Mouse (Mus musculus) urinary bladder, adult 2 months (tissue): ENCODE results near the gene Klk8. TPM values are rescaled to one million over a fixed set of nuclear protein-coding genes. Genes with fewer than 3 reads are reported as not detected.
A peak's percentile ranks its signal among the peaks of the same experiment; 100 is the strongest.

Experiments used
- DNase-seq: peaks from one replicate; pipeline ENCODE4 v3.0.0; 2022; ENCODE audit warnings: low spot score
- polyA plus RNA-seq: library from polyadenylated mRNA; depleted of rRNA; stranded (reverse); fragments of >200 nt; gene quantifications from 2 replicates; pipeline ENCODE4 v1.2.3, GENCODE M21; 2012; rRNA removed

Gene Klk8
- 8.1 and 8.9 TPM in 2 replicates for polyA plus RNA-seq

DNA sequence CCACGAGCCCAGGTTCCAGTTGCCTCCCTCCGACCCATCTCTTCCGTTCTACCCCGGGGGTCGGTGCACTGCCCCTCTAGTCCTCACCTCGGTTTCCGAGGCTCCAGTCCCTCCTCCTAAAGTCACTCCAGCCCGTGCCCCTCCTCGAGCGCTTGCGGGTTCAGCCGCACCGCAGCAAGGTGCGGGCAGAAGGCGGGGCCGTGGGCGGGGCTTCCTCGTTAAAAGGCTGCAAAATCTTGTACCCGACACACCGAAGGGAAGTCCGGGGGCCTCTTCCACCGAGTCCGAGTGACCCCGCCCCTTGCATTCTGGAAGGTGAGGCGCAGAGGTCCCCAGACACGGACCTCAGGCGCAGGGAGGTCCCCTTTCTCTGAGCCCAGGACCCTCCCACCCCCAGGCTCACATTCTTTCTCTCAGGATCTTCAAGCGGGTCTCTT lies at the start of gene Klk8:
Klk8 (plus strand) TSS at position 245 of the 437 bp plus-strand sequence.
- no peak for DNase-seq

DNA sequence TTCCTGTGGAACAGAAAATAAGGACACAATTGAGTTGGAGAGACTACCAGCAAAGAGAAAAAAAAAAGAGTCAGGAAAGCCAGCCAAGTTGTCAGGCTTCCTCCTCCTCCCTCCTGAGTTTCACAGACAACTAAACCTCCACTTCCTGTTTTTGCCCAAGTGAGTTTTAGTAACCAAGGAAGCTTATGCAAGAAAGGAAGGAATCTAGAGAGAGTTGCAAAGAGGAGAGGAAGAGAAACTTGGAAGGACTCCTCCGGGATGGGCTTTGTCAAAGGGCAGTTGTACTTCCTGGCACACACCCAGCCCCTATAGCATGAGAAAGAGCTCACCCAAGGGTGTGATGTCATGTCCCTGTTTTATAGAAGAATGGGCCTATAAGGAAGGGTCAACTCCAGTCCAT lies 49.6 kb upstream of the Klk8 start:
- DNase-seq = no peak

DNA sequence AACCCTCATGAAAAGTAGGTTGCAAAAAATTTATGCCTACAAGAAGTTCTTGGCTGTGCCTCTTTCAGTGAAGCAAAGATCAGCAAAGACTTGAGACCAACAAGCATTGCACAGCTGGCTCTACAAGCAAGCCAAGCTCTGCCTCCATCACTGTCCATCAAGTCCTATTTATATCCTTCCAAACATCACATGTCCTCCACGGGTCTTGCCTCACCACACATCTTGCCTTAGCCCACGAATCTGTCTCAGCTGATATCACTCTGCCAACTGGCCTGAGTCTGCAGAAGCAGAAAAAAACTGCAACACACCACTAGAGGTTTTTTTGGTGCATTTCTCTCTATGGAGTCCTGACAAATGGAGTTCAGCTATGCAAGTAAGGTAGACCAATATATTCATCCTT lies 44.6 kb upstream of the Klk8 start:
- DNase-seq = no peak

DNA sequence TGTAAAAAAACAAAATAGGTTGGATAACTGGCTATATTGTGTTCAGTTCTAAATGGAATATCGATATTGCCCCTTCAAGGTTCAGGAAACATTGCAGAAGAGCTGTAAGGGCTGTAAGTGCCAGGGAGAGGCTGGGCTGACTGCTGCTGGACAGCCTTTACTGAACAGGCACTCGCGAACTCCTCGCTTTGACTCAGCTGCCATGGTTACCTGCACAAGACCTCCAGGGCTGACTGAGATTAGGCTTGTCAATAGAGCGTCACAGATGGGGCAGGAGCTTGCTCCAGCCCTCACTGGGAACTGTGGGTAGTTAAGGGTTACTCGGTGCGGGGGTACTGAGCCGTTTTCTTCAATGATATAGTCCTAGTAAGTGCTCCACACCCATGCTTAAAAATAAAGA lies 30.9 kb upstream of the Klk8 start:
- no peak for DNase-seq

DNA sequence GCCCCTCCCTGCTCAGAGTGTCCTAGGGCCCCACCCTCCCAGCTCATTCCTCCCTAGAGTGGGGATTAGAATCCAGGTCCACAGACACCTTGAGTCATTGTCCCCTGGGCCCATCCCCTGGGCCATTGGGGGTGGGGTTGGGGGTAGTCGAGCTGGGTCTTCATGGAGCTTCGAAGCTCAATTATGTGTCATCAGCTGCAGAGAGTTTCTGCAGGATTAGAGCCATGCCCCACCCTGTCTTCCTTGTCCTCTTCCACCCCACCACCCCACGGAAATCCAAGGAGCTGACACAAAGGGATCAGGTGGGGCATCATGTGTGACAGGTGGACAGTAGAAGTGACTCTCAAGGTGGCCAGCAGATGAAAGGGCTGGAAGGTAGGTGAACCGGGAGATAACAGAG lies 28.8 kb upstream of the Klk8 start, which contains the start of gene Klk12:
Klk12 (plus strand) TSS at position 301 of the 400 bp plus-strand sequence.
- no peak for DNase-seq

DNA sequence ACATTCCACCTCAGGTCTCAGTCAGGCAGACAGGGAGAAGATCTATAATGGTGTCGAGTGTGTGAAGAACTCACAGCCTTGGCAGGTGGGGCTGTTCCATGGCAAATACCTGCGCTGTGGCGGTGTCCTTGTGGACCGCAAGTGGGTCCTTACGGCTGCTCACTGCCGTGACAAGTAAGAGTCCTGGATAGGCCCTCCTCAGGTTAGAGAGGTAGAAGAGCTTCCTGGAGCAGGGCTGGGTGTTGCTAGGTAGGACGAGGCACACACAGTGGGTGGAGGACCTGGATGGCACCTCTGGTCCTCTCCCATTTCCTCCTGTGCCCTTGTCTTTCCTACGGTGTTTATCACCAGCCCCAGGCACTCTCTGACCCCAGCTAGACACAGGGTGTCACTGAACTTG lies 27.7 kb upstream of the Klk8 start:
- no peak for DNase-seq

DNA sequence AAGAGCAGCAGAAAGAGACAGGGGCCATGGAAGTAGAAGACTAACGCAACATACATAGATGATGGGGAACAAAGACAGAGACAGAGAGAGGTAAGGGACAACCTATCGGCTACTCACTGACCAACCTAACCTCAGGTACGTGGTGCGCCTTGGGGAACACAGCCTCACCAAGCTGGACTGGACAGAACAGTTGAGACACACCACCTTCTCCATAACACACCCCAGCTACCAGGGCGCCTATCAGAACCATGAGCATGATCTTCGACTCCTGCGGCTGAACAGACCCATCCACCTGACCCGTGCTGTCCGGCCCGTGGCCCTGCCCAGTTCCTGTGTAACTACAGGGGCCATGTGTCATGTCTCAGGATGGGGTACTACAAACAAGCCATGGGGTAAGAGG lies 26.7 kb upstream of the Klk8 start:
- no peak for DNase-seq

DNA sequence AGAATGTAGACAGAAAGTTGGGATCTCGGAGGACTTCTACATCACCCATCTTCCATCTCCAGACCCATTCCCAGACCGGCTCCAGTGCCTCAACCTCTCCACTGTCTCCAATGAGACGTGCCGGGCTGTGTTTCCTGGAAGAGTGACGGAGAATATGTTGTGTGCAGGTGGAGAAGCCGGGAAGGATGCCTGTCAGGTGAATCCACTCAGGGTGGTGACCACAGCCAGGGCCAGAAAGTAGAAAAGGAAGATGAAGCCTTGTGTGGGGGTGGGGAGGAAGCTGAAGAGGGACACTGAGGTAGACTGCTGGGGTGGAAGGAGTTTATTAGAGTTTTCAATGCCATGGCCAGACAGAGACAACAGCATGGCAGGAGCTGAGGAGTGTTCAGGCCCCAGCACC lies 25.5 kb upstream of the Klk8 start:
- DNase-seq = no peak

DNA sequence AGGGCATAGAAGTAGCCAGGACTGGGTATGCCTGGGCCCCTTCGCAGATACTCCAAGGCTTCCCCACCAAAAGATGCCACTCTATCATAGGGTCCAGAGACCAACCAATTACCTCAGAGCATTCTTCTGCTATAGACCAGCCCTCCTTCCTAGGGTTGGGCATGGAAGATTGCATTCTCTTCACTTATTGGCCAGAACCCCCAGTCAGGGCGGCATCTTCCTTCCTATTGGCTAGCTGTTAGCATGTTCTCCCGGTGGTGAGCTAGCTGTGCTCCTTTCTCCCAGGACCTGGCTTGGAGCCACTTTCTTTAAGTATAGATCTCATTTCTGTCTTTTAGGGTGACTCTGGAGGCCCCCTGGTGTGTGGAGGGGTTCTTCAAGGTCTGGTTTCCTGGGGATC lies 24.5 kb upstream of the Klk8 start:
- DNase-seq = no peak

DNA sequence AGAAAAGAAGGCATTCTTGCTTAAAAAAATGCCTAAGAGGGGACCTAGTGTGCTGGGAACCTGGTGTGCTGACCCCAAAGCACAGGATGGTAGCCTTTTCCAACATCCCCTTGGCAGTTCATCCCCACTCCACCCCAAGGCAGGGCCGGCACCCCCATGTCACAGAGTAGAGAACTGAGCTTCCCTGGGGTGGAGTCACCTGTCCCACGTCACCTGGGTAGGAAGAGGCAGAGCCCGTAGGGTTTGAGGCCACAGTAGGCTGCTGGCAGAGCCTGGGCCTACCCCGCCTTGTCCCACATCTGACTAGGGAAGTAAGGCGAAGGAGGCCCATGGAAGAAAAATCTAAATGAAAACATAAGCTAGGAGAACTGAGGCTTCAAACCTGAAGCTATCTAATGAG lies 23.0 kb upstream of the Klk8 start, which contains the start of gene Klk11:
Klk11 (plus strand) TSS at position 241 of the 400 bp plus-strand sequence.
- no peak for DNase-seq

DNA sequence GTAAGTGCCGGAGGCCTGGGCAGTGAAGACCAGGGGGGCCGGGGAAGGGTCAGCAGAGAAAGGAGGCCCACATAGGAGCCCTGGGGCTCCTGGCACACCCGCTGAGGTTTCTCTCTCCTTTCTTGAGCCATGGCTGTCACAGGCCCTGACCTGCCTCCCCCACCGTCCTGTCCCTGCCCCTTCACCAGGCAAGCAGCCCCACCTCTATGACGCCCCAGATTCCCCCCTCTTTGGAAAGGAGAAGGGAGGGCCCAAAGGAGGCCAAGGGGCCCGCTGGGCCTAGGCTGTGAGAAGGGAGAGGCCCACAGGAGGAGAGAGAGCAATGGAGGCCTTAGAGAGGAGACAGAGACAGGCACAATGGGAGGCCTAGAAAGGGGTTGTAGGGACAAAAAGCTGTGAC lies 22.6 kb upstream of the Klk8 start:
- no peak for DNase-seq

DNA sequence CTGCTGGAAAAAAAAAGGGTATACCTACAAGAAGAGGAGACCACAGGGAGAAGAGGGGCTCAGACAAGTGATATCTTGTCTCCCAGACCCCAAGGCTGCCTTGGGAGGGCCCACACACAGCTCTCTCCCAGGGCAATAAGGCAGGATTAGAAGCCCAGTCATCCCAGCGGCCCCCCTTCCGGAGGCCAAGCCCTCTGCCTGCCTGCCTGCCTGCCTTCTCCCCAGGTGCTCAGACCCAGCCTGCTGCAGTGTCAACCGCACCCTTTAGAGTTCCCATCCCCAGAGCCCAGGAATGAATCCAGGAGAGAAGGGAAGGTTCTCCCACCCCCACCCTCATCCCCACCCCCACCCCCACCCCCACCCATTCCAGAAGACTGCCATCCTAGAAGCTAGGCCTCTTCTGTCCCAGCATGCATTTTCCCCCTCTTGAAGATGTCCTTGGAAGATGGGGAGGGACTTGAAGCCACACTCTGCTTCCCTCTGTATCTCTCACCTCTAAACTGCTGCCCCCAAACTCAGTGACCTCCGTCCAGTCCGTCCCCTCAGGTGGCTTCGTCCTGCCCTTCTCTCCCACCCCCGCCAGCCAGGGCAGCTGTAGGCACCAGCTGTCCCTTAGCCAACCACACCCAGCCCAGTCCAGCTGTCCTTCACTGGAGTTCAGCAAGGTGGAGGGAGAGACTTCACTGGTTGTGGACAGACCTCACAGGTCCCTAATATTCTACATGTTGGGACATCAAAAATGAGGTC lies 21.9 kb upstream of the Klk8 start:
- DNase-seq = no peak

DNA sequence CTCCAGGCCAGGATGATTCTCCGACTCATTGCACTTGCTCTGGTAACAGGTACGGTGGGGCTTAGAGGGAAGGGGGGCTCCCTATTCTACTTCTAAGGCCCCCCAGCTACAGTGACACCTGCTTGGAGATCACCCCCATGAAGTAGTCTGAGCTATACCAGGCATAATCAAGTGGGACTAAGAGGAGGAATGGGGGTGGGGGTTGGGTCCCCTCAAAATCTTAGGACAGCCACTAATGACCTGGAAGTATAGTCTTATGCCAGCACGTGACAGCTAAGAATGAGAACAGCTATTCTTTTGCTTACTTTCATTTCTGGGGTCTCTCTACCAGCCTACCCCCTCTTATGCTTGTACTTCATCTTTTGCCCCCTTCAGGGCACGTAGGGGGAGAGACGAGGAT lies 20.9 kb upstream of the Klk8 start:
- DNase-seq = no peak

DNA sequence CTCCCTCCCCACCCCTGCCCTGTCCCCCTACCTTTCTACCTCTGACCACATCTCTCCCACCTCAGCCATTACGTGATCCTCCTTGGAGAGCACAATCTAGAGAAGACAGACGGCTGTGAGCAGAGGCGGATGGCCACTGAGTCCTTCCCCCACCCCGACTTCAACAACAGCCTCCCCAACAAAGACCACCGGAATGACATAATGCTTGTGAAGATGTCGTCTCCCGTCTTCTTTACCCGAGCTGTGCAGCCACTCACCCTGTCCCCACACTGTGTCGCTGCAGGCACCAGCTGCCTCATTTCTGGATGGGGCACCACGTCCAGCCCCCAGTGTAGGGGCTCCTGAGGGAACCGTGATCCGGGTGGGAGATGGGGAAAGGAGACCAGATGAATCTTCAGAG lies 20.0 kb upstream of the Klk8 start:
- DNase-seq = no peak

DNA sequence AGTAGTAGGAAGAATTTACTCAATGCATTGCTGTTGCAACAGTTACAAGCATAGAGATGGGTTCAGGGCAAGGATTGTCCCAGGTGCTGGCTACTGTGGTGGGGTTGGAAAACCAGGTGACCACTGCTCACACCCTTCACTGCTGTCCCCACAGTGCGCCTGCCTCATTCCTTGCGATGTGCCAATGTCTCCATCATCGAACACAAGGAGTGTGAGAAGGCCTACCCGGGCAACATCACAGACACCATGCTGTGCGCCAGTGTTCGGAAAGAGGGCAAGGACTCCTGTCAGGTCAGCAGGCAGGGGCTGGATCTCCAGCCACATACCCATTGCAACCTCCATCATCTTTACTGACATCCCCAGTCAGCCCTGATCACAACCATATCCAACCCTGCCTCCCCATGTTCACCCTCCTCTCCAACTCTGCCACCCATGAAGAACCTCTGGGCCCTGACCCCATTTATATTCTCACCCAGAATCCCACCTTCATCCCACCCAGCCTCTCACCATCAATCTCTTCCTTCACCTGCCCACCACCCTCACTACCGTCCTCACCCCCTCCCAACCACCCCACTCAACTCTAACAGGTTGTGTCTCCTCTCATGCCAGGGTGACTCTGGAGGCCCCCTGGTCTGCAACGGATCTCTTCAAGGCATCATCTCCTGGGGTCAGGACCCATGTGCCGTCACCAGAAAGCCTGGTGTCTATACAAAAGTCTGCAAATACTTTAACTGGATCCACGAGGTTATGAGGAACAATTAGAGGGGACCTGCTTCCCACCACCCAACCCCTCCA lies 19.0 kb upstream of the Klk8 start:
- DNase-seq = no peak

DNA sequence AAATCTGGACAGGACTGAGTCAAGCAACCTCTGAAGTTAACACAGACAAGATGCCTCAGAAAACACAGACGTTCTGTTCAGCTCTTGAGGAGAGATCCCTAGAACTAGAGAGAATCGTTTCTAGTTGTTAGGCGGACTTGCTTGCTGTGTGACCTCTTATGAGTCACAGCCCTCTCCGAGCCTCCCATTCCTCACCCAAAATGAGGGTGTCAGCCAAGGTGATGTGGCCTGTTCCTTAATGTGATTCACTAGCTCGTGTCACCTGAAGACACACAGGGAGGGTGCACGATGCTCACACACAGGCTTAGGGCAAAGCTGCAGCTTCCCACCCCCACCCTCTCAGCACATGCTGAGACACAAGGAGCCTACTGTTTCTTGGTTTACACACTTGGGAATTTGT lies 17.1 kb upstream of the Klk8 start:
- peak; percentile 13 for DNase-seq

DNA sequence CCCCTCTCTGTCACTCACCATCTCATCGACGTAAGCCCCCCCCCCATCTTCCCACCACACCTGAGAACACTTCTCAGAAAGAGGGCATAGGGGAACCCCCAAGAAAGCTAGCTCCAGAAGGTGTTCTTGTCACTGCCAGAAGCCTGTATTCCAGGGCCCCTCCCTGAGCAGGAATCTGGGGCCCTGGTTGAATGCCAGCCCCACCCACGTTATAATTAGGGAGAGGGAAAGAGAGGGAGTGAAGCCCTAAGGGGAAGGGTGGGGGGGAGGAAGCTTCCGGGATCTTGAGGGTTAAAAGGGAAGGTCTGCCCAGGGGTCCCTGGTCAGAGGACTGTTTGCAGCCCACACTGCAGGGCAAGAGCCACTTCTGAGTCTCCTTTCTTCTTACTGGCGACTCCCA lies 16.6 kb upstream of the Klk8 start, which contains the start of gene Klk10:
Klk10 (plus strand) TSS at position 290 of the 400 bp plus-strand sequence.
- DNase-seq = no peak

DNA sequence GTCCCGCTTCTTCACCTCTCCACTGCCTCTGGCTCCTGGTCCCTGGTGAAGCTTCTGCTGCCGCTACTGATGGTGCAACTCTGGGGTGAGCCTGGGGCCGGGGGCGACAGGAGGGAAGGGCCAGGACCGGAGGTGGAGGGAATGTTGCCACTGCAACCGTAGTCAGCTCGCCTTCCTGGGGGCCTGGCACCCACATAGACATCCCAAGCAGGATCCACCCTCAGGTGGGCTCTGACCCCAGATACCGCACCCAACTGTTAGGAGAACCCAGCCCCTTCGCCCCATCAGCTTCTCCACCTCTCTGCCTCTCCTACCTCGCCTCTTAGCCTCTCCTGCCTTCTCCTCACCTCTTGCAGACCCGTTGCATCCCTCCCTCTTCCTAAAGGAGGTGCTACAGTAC lies 15.8 kb upstream of the Klk8 start:
- no peak for DNase-seq

DNA sequence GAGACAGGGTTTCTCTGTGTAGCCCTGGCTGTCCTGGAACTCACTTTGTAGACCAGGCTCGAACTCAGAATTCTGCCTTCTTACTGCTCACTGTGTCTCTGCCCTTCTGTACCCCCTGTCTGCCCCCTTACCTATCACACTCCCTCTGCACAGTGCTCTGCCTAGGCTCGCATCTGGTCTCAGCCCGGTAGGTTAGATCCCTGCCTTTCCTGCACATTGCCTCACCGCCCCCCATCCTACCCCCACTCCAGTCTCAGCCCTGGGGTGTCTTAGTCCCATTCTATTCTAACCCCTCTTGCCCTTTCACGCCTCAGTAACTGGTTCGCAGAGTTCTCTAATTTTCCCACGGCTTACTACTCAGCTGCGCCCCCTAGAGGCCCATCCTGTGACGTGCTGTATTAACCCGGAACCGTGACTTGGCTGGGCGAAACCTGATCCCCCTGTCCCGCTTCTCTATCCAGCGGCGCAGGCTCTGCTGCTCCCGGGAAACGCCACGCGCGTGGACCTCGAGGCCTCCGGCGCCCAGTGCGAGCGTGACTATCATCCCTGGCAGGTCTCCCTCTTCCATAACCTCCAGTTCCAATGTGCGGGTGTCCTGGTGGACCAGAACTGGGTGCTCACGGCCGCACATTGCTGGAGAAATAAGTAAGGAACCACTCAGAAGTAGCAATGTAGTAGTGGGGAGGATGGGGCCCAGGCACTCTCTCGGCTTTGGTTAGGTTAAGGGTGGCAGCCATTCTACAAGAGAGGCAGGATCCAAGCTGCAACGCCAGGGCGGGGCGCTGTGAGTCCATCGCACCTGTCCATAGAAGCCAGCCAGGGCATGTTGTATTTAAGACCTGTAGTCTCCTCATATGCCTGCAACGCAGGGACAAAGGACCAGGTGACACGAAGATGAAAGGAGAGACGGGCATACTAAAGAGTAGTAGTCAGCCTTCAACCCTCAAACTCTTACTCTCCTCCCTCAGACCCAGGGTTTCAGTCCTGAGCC lies 14.8 kb upstream of the Klk8 start:
- DNase-seq = peak; percentile 70

DNA sequence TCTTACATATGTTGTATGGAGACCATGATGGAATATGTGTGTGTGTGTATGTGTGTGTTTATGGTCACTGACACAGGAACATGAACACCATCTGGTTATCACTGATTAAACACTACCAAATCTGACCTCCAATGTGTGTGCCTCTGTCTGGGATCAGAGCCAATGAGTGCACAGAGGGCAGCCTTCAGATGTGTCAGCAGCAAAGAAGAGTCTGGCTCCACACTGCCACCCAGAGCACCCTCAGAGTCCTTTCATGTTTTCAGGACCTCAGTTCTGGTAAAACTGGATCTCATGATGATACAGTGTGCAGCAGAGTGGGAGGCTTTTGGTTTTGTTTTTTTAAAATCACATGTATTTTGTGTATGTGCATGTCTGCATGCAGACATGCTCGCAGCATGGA lies 12.1 kb upstream of the Klk8 start:
- no peak for DNase-seq

DNA sequence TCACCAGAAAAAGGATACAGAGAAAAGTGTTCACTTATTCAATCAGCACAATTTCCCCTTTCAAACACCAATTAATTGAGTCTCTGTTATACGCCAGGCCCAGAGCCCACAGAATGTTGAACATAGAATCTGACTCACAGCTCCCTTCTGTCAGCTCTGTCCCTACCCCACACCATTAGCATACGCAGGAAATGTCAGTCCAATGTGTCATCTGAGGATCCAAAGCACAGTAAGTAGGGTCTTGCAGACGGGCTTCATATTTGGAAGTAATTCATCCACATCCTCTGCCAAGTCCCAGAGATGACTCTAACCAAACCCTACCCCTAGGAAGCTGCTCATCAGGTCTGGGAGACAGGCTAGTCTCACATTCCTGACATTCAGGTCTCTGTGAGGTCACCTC lies 9.3 kb upstream of the Klk8 start:
- no peak for DNase-seq

DNA sequence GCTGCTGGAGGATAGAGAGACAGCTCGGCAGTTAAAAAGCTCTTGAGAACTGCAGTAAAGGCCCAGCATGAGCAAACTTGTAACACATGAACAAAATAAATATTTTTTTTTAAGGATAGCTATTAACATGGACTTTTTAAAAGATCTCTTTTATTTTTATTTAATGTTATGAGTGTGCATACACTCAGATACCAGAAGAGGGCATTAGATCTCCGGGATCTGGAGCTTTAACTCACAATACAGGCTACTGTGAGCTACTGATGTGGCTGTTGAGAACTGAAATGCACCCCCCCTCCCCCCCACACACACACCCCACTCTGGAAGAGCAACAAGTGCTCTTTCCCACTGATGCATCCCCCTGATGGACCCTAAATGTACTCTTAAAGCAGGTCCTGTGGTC lies 8.1 kb upstream of the Klk8 start:
- no peak for DNase-seq
